Mouse (Mus musculus): ENCODE measurements around the gene Olfr523.

DNA sequence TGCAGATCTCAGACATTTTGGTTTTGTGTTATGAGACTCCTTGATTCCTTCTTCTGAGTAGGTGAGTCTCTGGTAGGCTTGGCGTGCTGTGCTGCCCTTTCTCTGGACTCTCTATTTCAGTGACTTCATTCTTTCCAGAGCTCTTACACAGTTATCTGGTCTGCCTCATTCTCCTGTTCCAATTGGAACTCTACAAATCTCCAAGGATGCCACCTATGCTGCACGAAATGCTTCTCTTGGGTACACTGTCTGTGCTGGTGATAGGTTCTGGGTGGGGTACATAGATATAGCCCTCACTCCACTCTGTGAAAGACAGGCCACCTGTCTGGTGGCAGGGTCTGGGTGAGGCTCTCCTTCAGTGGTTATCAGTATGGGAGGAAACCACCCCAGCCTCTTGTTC, 45.0 kb downstream of the Olfr523 start, which contains the start of gene Cd163l1:
- TF ChIP-seq CTCF (IDR thresholded peaks at IDR 0.05; ENCODE audit: low read depth) (no peak), EP300 (optimal IDR thresholded peaks at IDR 0.05) (no peak)
